Mouse (Mus musculus) myocyte (in vitro differentiated cells): ENCODE measurements at regions not wholly inside any gene's neighbourhood (a gene's known extent, or its start where the extent isn't known, plus 50 kb on each side); places are given as distances from the start of the nearest gene placed in this dataset.

Experiments used
- H3K27me3 ChIP-seq: one replicate; pipeline ENCODE4 v1.6.1; 2011; ENCODE audit not compliant: control insufficient read depth, insufficient read depth, insufficient read length
- H3K36me3 ChIP-seq: one replicate; pipeline ENCODE4 v1.6.1; 2011; ENCODE audit not compliant: control insufficient read depth, insufficient read depth
- H3K4me2 ChIP-seq: one replicate; pipeline ENCODE4 v1.6.1; 2011; ENCODE audit warnings: low read depth, control low read depth
- H3K4me3 ChIP-seq: one replicate; pipeline ENCODE4 v1.5.1; 2011; ENCODE audit warnings: mild to moderate bottlenecking, control low read depth, moderate library complexity
- H3K79me2 ChIP-seq: one replicate; pipeline ENCODE4 v1.6.1; 2011; ENCODE audit not compliant: control insufficient read depth, insufficient read depth
- H3ac ChIP-seq: one replicate; pipeline ENCODE4 v1.6.1; 2011; ENCODE audit not compliant: control insufficient read depth, insufficient read length
- CEBPB ChIP-seq: IDR thresholded peaks from 2 replicates; pipeline ENCODE4 v1.6.1; 2011; ENCODE audit warnings: mild to moderate bottlenecking, moderate library complexity; ENCODE audit not compliant: poor library complexity, insufficient read depth, severe bottlenecking
- E2F4 ChIP-seq: IDR thresholded peaks from one replicate; pipeline ENCODE4 v1.6.1; 2011; ENCODE audit warnings: mild to moderate bottlenecking, control low read depth, moderate library complexity; ENCODE audit not compliant: insufficient read depth
- MAX ChIP-seq: IDR thresholded peaks from one replicate; pipeline ENCODE4 v1.6.1; 2011; ENCODE audit warnings: low read depth, mild to moderate bottlenecking, control low read depth
- MYOD1 ChIP-seq, 3 experiments: IDR thresholded peaks; one replicate each; pipeline ENCODE4 v1.6.1; 2011; ENCODE audit warnings: control low read depth in 2 of 3, low read depth in 2 of 3, mild to moderate bottlenecking in 2 of 3, moderate library complexity in 1 of 3; ENCODE audit not compliant: insufficient read length in 2 of 3, control insufficient read depth in 1 of 3
- MYOG ChIP-seq, 3 experiments: IDR thresholded peaks; one replicate each; pipeline ENCODE4 v1.6.1; 2011; ENCODE audit warnings: control low read depth in 2 of 3, low read depth in 2 of 3, mild to moderate bottlenecking in 2 of 3; ENCODE audit not compliant: insufficient read length in 2 of 3, control insufficient read depth in 1 of 3, insufficient read depth in 1 of 3
- POLR2A ChIP-seq: IDR thresholded peaks from one replicate; pipeline ENCODE4 v1.6.1; 2011; ENCODE audit warnings: low read depth, mild to moderate bottlenecking, control low read depth, moderate library complexity; ENCODE audit not compliant: insufficient read length
- POLR2AphosphoS2 ChIP-seq: IDR thresholded peaks from one replicate; pipeline ENCODE4 v1.6.1; 2011; ENCODE audit warnings: low read depth, control low read depth; ENCODE audit not compliant: insufficient read length
- REST ChIP-seq: IDR thresholded peaks from one replicate; pipeline ENCODE4 v1.6.1; 2011; ENCODE audit warnings: mild to moderate bottlenecking, control low read depth, moderate library complexity; ENCODE audit not compliant: insufficient read depth, insufficient read length
- SRF ChIP-seq: IDR thresholded peaks from one replicate; pipeline ENCODE4 v1.6.1; 2011; ENCODE audit warnings: low read depth; ENCODE audit not compliant: control insufficient read depth, insufficient read length
- TCF12 ChIP-seq: IDR thresholded peaks from one replicate; pipeline ENCODE4 v1.6.1; 2011; ENCODE audit warnings: mild to moderate bottlenecking, control low read depth; ENCODE audit not compliant: poor library complexity, insufficient read depth, severe bottlenecking
- TCF3 ChIP-seq: IDR thresholded peaks from one replicate; pipeline ENCODE4 v1.6.1; 2011; ENCODE audit warnings: low read depth, control low read depth; ENCODE audit not compliant: insufficient read length
- USF1 ChIP-seq: IDR thresholded peaks from one replicate; pipeline ENCODE4 v1.6.1; 2011; ENCODE audit warnings: low read depth, mild to moderate bottlenecking, control low read depth, moderate library complexity

- no peak for TF ChIP-seq MAX
- no peak for TF ChIP-seq USF1
- no peak for TF ChIP-seq TCF3
- TF ChIP-seq TCF12: no peak
- TF ChIP-seq E2F4: no peak
- no peak for TF ChIP-seq POLR2AphosphoS2
- H3K27me3 ChIP-seq: no peaks in the 10 kb centered on the region
Measured at GRCm38 (mm10) chr10:126458523-126458922, 442.6 kb downstream of the Atp23 start.

DNA sequence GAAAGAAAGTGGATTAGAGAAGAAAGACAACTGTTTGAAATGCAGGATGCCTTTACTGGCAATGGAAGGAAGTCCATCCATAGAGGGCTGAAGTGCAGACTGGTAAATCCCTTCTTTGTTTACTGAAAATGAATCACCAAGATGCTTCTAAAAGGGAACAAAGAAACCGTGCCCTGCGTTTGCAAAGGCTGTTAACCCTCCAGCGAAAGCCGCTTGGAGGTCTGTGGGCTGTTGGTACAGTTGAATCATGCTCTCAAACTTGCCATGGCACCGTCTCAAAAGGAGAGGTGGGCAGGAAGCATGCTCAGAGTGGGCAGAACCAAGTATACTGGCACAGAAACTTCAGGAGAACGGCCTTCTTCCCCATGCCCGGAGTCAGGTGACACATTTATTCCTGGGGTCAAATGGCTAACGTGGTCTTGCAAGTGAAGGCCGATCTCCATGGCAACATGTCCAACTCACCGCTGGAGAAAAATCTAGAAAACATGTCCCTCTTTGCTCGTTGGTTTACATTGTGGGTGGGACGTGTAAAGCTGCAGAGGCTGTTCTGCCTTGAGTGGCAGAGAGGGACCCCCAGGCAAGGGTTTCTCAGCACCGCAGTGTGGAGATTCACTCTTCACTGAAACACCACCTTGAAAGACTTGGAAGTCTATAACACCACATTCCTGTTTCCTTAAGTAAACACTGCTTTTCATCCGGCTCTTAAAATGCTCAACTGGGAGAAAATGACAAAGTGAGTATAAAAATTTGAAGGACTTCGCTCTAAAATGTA lies 448.2 kb downstream of the Atp23 start:
- H3K79me2 ChIP-seq: no peaks in the 10 kb centered on the region
- no peak overlapping the region for H3K4me3 ChIP-seq
- H3ac ChIP-seq: no peak overlapping the region
- no peak for TF ChIP-seq MYOG (IDR thresholded peaks at IDR 0.05; ENCODE audit: control insufficient read depth in 1 of 3, insufficient read depth in 1 of 3, insufficient read length in 2 of 3, low read depth in 2 of 3)
- TF ChIP-seq MAX: no peak
- TF ChIP-seq USF1: no peak
- no peak for TF ChIP-seq POLR2A
- TF ChIP-seq POLR2AphosphoS2: no peak
- no peak for TF ChIP-seq TCF3
- TF ChIP-seq E2F4: no peak
- no peak for TF ChIP-seq REST
- no peak for TF ChIP-seq TCF12
- TF ChIP-seq SRF: no peak
- TF ChIP-seq MYOD1 (IDR thresholded peaks at IDR 0.05; ENCODE audit: control insufficient read depth in 1 of 3, insufficient read length in 2 of 3, low read depth in 2 of 3): no peak
- TF ChIP-seq CEBPB: no peak
- H3K36me3 ChIP-seq: no peaks in the 10 kb centered on the region
- H3K4me2 ChIP-seq: no peak overlapping the region
- H3K27me3 ChIP-seq: no peaks in the 10 kb centered on the region

More at GRCm38 (mm10) chr10:126458523-126458922, 442.6 kb downstream of the Atp23 start:
- no peaks in the 10 kb centered on the region for H3K36me3 ChIP-seq
- no peak overlapping the region for H3K4me2 ChIP-seq
- H3K79me2 ChIP-seq: no peaks in the 10 kb centered on the region
- H3ac ChIP-seq: no peak overlapping the region
- H3K4me3 ChIP-seq: no peak overlapping the region

DNA sequence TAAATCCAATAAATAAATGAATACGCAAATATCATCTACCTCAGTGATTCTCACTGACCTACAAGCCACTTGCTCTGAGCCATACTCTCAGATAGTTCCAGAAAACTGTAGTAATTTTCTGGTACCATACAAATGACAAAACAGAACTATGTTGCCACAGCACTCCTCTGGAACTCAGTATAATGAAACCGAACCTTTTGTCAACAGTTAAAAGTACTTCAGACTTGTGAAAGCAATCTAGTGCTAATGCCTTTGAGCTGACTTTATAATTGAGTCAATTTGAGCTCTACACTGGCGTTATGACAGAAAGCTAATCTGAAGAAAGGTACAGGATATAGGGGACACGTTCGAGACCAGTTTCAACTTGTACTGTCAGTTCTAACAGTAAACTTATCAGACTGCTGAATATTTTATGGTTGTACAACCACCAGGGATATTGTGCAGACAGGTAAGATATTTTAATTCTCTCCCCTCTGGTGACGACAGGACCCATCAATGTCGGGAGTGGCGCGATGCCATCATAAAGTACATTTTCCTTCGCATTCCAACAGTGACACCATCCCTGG lies 449.0 kb downstream of the Atp23 start:
- Histone ChIP-seq H3K4me2 (no peak overlapping the region), H3K4me3 (no peak overlapping the region), H3K36me3 (no peaks in the 10 kb centered on the region), H3ac (no peak overlapping the region), H3K27me3 (no peaks in the 10 kb centered on the region), H3K79me2 (no peaks in the 10 kb centered on the region)
- TF ChIP-seq CEBPB (no peak), MYOD1 (IDR thresholded peaks at IDR 0.05; ENCODE audit: control insufficient read depth in 1 of 3, insufficient read length in 2 of 3, low read depth in 2 of 3) (no peak), POLR2A (no peak), POLR2AphosphoS2 (no peak), E2F4 (no peak), MYOG (IDR thresholded peaks at IDR 0.05; ENCODE audit: control insufficient read depth in 1 of 3, insufficient read depth in 1 of 3, insufficient read length in 2 of 3, low read depth in 2 of 3) (no peak), TCF12 (no peak), REST (no peak), TCF3 (no peak), SRF (no peak), MAX (no peak), USF1 (no peak)

DNA sequence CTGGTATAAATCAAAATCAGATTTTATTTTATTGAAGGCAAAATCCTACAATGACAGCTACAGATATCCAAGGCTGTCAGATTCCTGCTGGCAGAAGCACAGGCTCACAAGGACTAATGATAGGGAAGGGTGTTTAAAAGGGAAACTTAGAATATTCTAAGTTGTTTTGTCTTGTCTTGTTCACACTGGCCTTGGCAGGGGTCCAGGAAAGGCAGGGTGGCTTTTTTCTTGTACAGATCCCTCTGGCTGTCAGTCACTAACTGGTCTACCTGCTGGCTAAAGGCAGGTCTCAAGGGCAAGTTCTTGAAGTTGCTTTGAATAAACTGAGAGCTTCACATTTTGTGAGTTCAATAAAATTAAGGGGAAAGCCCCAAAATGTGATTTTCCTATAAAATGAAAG lies 465.3 kb downstream of the Lrig3 start:
- H3ac ChIP-seq: no peak overlapping the region
- H3K4me3 ChIP-seq: no peak overlapping the region
- TF ChIP-seq TCF3 (no peak), E2F4 (no peak), POLR2A (no peak), POLR2AphosphoS2 (no peak), TCF12 (no peak), MAX (no peak), SRF (no peak), REST (no peak), MYOD1 (IDR thresholded peaks at IDR 0.05; ENCODE audit: control insufficient read depth in 1 of 3, insufficient read length in 2 of 3, low read depth in 2 of 3) (no peak), USF1 (no peak), CEBPB (no peak), MYOG (IDR thresholded peaks at IDR 0.05; ENCODE audit: control insufficient read depth in 1 of 3, insufficient read depth in 1 of 3, insufficient read length in 2 of 3, low read depth in 2 of 3) (no peak)

More for the DNA sequence above, 465.3 kb downstream of the Lrig3 start:
- Histone ChIP-seq H3K36me3 (no peaks in the 10 kb centered on the region), H3K79me2 (no peaks in the 10 kb centered on the region), H3K4me2 (no peak overlapping the region), H3K27me3 (no peaks in the 10 kb centered on the region)
